Mouse (Mus musculus): ENCODE measurements around the gene Cbwd1. TPM values are rescaled to one million over a fixed set of nuclear protein-coding genes. Genes with fewer than 3 reads are reported as not detected.

Cbwd1 gene
- polyA plus RNA-seq, 1 experiment, result not detected

DNA sequence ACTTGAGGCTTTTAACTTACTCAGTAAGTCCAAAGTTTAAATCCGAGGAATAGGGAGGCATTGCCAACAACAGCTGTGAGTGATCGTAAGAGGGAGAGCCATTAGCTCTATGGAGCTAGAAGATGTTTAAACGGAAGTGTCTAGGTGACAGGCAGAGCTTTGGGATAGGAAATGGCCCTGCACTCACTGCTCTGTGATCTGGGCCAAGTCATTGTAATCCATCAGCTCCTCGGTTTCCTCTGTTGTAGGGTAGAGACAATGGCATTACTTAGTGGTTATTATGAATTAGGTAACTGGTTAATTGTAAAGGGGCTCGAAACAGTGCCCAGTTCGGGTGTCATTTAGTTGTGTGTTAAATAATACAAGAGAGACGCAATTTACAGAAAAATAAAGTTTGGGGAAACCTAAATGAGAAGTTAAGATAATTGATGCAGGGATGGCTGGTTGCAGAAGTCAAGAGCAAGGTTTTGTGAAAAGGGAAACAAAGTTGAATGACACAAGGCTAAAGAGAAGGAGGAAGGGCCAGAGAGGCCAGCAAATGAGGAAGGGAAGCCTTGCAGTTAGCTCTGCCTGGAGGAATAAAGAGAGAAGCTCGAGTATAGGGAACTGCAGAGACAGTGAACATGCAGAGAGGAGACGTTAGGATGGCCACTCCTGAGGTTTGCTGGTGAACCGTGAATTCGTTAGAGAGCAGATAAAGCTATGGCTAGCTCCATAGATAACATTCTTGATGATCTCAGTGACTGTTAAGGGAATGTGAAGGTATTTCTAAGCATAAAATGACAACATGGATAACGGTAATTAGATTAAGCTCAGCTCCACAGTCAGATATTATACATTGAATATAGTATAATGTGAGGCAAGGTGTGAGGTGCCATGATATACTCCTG, 35.6 kb upstream of the Cbwd1 start:
- WGBS, result 78% methylated on average over 12 of the region's 12 CpGs
- no peak overlapping the region for H3K27ac ChIP-seq (ENCODE audit: insufficient read depth, low read depth, low read length)
- TF ChIP-seq CTCF (IDR thresholded peaks at IDR 0.05; ENCODE audit: insufficient read depth, low read depth, low read length) (no peak), POLR2A (IDR thresholded peaks at IDR 0.05; ENCODE audit: insufficient read depth, low read depth, low read length) (no peak)
- H3K4me1 ChIP-seq (ENCODE audit: control insufficient read depth, insufficient read depth, low read length), result peaks cover 11% of the 10 kb centered on the region
- H3K4me3 ChIP-seq (ENCODE audit: insufficient read depth, low read depth, low read length), result no peak overlapping the region

DNA sequence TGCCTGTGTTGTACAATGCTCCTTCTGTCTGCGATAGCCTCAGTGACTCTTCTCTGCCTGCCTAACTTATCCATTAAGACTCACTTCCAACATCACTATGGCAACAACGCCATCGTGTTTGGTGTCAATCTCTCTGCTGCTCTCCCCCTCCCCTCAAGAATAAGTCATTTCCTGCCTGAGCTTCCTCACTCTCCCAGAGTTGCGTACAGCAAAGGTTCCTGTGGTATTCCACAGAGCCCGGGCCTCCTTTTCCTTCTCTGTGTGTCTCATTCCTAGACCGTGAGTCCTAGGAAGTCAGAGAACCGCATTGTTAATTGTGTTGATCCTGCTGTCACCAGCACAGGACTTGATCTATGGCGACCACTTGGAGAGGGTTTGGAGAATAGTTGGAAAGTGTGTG, 33.5 kb upstream of the Cbwd1 start:
- WGBS, result 52% methylated on average over 8 of the region's 8 CpGs
- TF ChIP-seq POLR2A (IDR thresholded peaks at IDR 0.05; ENCODE audit: insufficient read depth, low read depth, low read length), result no peak
- TF ChIP-seq CTCF (IDR thresholded peaks at IDR 0.05; ENCODE audit: insufficient read depth, low read depth, low read length), result no peak
- H3K27ac ChIP-seq (ENCODE audit: insufficient read depth, low read depth, low read length), result no peak overlapping the region
- H3K4me1 ChIP-seq (ENCODE audit: control insufficient read depth, insufficient read depth, low read length), result peaks cover 11% of the 10 kb centered on the region
- no peak overlapping the region for H3K4me3 ChIP-seq (ENCODE audit: insufficient read depth, low read depth, low read length)

DNA sequence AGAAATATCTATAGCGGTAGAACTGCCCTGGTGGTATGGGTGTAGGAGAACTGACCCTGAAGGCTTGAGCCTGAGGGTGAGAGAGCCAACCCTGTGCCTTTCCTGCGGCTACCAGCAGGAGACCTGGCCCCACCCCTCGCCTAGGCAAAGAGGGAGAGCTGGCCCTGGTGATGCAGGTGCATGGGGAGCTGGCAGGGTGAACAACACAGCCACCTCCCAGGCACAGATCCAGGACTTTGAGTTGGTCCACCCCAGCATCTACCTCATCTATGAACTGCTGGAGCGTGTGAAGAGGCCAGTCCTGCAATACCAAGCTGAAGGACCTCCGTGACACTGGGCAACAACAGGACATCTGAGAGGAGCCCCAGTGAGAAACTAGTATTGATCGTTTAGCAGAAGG, 32.1 kb upstream of the Cbwd1 start:
- WGBS, result 80% methylated on average over 6 of the region's 6 CpGs
- H3K27ac ChIP-seq (ENCODE audit: insufficient read depth, low read depth, low read length), result no peak overlapping the region
- no peak overlapping the region for H3K4me3 ChIP-seq (ENCODE audit: insufficient read depth, low read depth, low read length)
- H3K4me1 ChIP-seq (ENCODE audit: control insufficient read depth, insufficient read depth, low read length), result 0 out of 2 replicates have a peak, but pooled peaks cover 2% of the 10 kb centered on the region
- TF ChIP-seq CTCF (IDR thresholded peaks at IDR 0.05; ENCODE audit: insufficient read depth, low read depth, low read length) (no peak), POLR2A (IDR thresholded peaks at IDR 0.05; ENCODE audit: insufficient read depth, low read depth, low read length) (no peak)

DNA sequence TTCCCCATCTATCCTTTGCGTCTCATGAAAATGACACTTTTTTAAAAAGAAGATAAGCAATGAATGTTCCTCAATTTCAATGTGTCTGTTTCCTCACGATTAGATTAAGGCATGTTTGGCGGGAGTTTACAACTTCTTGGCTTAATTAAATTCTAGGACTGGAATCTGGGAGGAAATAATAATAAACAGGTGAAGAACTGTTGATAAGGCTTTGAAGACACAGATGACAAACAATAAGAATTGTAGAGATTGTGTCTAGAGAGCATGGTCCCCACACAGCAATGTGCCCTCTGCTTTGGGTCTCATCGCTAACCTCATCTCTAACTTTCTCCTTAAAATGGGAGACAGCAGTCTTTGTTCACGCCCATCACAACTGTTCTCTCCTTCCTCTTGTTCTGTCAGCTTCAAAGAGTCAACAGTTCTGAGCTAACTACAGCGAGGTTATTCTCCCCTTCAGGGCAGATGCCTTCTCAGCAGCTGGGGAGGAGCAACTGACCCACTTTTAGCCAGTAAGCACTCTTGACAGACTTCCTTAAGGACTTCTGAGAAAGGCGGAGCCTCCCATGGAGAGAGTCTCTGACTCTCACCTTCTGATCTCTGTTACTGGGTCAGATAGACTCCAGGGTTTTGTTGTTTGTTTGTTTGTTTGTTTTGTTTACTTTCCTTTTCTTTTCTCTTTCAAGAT, 28.9 kb upstream of the Cbwd1 start:
- Histone ChIP-seq H3K4me3 (ENCODE audit: insufficient read depth, low read depth, low read length) (no peak overlapping the region), H3K27ac (ENCODE audit: insufficient read depth, low read depth, low read length) (no peak overlapping the region), H3K4me1 (ENCODE audit: control insufficient read depth, insufficient read depth, low read length) (0 out of 2 replicates have a peak, but pooled peaks cover 2% of the 10 kb centered on the region)
- WGBS, result 78% methylated on average over 7 of the region's 7 CpGs
- no peak for TF ChIP-seq POLR2A (IDR thresholded peaks at IDR 0.05; ENCODE audit: insufficient read depth, low read depth, low read length)
- no peak for TF ChIP-seq CTCF (IDR thresholded peaks at IDR 0.05; ENCODE audit: insufficient read depth, low read depth, low read length)

DNA sequence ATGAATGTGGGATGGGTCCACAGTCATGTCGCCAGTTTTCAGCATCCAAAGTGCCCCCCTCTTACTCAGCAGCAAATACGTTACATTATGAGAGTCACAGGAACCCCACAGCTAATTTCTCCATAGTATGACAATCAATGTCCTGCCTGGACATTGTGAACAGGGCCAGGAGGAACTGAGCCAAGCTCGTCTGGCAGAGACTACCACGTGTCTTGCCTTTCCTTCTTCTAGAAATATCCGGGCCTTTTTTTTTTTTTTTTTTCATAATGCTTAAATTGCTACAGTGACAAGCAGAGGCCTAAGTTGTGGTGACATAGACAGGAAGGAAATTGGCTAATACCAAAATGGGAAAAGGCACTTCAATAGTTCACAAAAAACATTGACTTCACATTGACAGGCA, 27.4 kb upstream of the Cbwd1 start:
- 59% methylated on average over 5 of the region's 5 CpGs for WGBS
- no peak for TF ChIP-seq CTCF (IDR thresholded peaks at IDR 0.05; ENCODE audit: insufficient read depth, low read depth, low read length)
- TF ChIP-seq POLR2A (IDR thresholded peaks at IDR 0.05; ENCODE audit: insufficient read depth, low read depth, low read length), result no peak
- H3K27ac ChIP-seq (ENCODE audit: insufficient read depth, low read depth, low read length), result no peak overlapping the region

DNA sequence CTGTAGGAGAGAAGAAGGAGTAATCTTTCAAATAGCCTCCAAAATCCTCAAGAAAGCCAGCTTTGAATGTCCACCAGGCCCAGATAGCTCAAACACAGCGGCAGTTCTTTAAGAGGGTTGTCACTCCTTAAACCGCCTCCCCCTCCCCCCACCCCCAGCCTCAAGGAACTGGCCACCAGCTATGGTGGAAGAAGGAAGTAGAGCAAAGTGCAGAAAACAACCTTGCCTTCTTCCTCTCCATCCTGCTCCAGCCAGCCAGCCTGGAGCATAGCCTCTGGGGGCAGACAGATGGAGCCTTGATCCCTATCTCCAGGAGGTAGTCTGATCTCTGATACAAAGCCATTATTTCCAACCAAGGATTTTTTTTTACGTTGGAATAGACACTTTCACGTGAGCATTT, 25.9 kb upstream of the Cbwd1 start:
- 71% methylated on average over 4 of the region's 4 CpGs for WGBS
- no peak overlapping the region for H3K4me3 ChIP-seq (ENCODE audit: insufficient read depth, low read depth, low read length)
- no peak overlapping the region for H3K27ac ChIP-seq (ENCODE audit: insufficient read depth, low read depth, low read length)
- H3K4me1 ChIP-seq (ENCODE audit: control insufficient read depth, insufficient read depth, low read length), result no peaks in the 10 kb centered on the region
- no peak for TF ChIP-seq POLR2A (IDR thresholded peaks at IDR 0.05; ENCODE audit: insufficient read depth, low read depth, low read length)
- TF ChIP-seq CTCF (IDR thresholded peaks at IDR 0.05; ENCODE audit: insufficient read depth, low read depth, low read length), result no peak

More for the DNA sequence above, 27.4 kb upstream of the Cbwd1 start:
- Histone ChIP-seq H3K4me3 (ENCODE audit: insufficient read depth, low read depth, low read length) (no peak overlapping the region), H3K4me1 (ENCODE audit: control insufficient read depth, insufficient read depth, low read length) (0 out of 2 replicates have a peak, but pooled peaks cover 2% of the 10 kb centered on the region)

DNA sequence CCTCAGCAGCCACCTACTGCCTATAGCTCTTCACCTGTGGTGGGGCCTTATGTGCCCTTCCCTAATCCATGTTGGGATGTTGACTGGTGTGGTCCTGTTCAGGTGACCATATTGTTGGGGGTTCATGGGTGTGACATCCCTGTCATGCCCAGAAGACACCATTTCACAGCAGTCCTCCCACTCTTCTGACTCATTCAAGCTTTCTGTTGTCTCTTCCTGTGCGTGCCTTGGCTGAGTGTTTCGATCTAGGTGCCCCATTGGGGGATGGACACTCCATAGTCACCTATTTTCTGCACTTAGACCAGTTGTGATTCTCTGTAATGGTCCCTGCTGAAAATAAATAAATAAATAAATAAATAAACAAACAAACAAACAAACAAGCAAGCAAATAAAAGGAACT, 23.6 kb upstream of the Cbwd1 start:
- WGBS, result 95% methylated on average over 2 of the region's 2 CpGs
- H3K4me3 ChIP-seq (ENCODE audit: insufficient read depth, low read depth, low read length), result no peak overlapping the region
- peaks cover 3% of the 10 kb centered on the region; the same call in 1 of the 2 replicates for H3K4me1 ChIP-seq (ENCODE audit: control insufficient read depth, insufficient read depth, low read length)
- TF ChIP-seq POLR2A (IDR thresholded peaks at IDR 0.05; ENCODE audit: insufficient read depth, low read depth, low read length) (no peak), CTCF (IDR thresholded peaks at IDR 0.05; ENCODE audit: insufficient read depth, low read depth, low read length) (no peak)
- no peak overlapping the region for H3K27ac ChIP-seq (ENCODE audit: insufficient read depth, low read depth, low read length)

DNA sequence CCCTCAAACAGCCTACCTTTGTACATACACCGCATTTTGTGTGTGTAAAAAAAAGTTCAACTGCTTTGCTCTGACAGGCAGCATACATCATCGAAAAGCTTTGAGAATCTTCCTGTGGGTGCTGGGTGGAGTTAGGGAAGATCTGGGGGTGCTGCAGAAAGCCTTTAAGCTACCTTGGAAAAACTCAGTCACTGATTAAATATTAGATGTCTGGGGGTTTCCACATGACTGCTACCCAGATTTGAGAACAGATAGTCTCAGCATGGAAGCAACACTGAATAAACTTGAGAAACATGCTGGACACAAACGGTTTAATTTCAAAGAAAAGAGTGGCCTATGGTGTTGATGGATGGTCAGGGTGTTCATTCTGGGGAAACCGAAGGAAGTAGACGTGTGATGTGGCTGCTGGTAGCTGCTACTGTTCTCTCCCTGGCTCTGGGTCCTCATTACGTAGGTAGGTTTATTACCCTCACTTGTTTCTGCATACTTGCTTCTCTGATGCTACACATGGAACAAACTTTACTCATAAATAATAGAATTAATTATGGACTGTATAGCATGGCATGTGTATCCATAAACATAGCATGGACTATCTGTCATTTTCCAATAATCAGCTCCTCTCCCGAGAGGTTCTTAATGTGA, 22.6 kb upstream of the Cbwd1 start:
- 81% methylated on average over 7 of the region's 7 CpGs for WGBS
- Histone ChIP-seq H3K4me1 (ENCODE audit: control insufficient read depth, insufficient read depth, low read length) (peaks cover 3% of the 10 kb centered on the region; the same call in 1 of the 2 replicates), H3K27ac (ENCODE audit: insufficient read depth, low read depth, low read length) (no peak overlapping the region)

More for the DNA sequence above, 22.6 kb upstream of the Cbwd1 start:
- TF ChIP-seq POLR2A (IDR thresholded peaks at IDR 0.05; ENCODE audit: insufficient read depth, low read depth, low read length) (no peak), CTCF (IDR thresholded peaks at IDR 0.05; ENCODE audit: insufficient read depth, low read depth, low read length) (no peak)
- no peak overlapping the region for H3K4me3 ChIP-seq (ENCODE audit: insufficient read depth, low read depth, low read length)
